Mouse (Mus musculus): ENCODE results near the gene Mbd3. TPM values are rescaled to one million over a fixed set of nuclear protein-coding genes. Genes with fewer than 3 reads are reported as not detected.
"Not testable (repeated sequence)": the region's sequence is repeated elsewhere in the genome, so short reads cannot be mapped to it uniquely, and the experiment has no call there.

The Mbd3 gene
- polyA plus RNA-seq, 1 experiment from 2014 or later, result 81.1 TPM

DNA sequence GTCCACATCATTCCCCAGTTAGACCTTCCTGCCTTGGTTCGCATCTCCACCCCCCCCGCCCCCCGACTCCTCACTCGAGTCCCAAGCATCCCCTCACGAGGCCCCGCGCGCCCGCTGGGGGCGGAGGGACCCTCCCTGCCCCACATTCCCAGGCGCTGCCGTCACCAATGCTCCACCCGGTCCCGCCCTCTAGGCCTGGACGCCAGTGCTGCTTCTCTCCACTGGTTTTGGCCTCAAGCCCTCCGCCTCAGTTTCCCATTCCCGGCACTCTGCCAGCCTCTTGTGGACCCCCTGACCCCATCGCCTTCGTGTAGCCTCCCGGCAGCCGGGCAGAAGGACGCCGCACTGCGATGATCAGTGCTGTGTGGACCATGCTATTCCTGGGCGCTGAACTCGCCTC lies 50.4 kb downstream of the Mbd3 start:
- Histone ChIP-seq H3K4me3 (ENCODE audit: low read depth, low read length) (peak overlapping the region; percentile 49), H3K36me3 (ENCODE audit: control insufficient read depth, insufficient read depth, low read length) (no peaks in the 10 kb centered on the region), H3K4me2 (replicated peaks; ENCODE audit: low read depth) (peak overlapping the region; percentile 71), H3K27ac (replicated peaks) (peak overlapping the region; percentile 67), H3K4me1 (replicated peaks; ENCODE audit: control insufficient read depth, insufficient read depth) (peaks cover 5% of the 10 kb centered on the region; the same call in 1 of the 2 replicates), H3K9ac (ENCODE audit: low read length) (peak overlapping the region; percentile 61; the same call in 1 of the 2 replicates), H3K27me3 (ENCODE audit: control insufficient read depth, insufficient read depth, low read length) (no peaks in the 10 kb centered on the region; the same call in 1 of the 2 replicates), H3K9me3 (ENCODE audit: control insufficient read depth, low read length) (no peaks in the 10 kb centered on the region)
- TF ChIP-seq EP300 (optimal IDR thresholded peaks at IDR 0.05) (no peak), CTCF (IDR thresholded peaks at IDR 0.05; ENCODE audit: low read depth) (no peak)
- ATAC-seq (ENCODE audit: low FRiP score, low TSS enrichment) (no peak), DNase-seq (ENCODE audit: low spot score) (peak; percentile 66)
- 19% methylated on average over 25 of the region's 26 CpGs for WGBS

DNA sequence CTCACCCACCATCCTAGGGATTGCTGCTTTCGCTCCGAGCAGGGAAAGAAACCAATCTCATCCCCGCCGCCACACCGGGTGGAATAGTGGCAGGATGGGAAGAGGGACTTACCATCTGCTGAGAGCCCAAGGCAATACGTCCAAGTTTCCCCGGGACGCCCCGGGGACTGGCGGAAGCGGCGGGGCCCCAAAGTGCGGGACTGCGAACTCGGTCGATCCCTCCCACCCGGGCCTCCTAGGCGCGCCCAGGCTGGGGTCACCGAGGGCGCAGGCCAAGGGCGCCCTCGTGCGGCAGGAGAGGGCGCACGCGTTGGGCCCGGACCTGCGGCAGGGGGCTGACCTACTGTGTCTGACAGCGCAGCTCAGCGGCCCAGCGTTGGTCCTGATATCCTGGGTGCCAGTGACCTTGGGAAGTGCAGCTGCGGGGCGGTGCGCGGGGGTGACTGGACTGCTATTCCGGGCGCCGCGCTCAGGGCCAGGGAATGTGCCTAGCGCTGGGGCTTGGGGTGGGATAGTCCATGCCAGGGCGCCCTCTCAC lies 51.0 kb downstream of the Mbd3 start, which contains the start of gene Adamtsl5:
Gene Adamtsl5 (minus strand): TSS at position 169 of the 538 bp plus-strand sequence.
- DNase-seq (ENCODE audit: low spot score) (peak; percentile 72), ATAC-seq (ENCODE audit: low FRiP score, low TSS enrichment) (peak; percentile 50)
- peak within 1 kb of the TSS; percentile 71 for H3K4me2 ChIP-seq (replicated peaks; ENCODE audit: low read depth)
- H3K27ac ChIP-seq (replicated peaks), result peak within 1 kb of the TSS; percentile 67
- H3K4me1 ChIP-seq (replicated peaks; ENCODE audit: control insufficient read depth, insufficient read depth), result peaks cover 8% of the 10 kb centered on the region; the same call in 1 of the 2 replicates
- H3K9me3 ChIP-seq (ENCODE audit: control insufficient read depth, low read length), result no peaks in the 10 kb centered on the region
- H3K27me3 ChIP-seq (ENCODE audit: control insufficient read depth, insufficient read depth, low read length), result no peaks in the 10 kb centered on the region; the same call in 1 of the 2 replicates
- no peaks in the 10 kb centered on the region for H3K36me3 ChIP-seq (ENCODE audit: control insufficient read depth, insufficient read depth, low read length)
- peak within 1 kb of the TSS; percentile 49 for H3K4me3 ChIP-seq (ENCODE audit: low read depth, low read length)
- TF ChIP-seq CTCF (IDR thresholded peaks at IDR 0.05; ENCODE audit: low read depth) (peak; percentile 84), EP300 (optimal IDR thresholded peaks at IDR 0.05) (no peak)
- under 1% methylated on average over 41 of the region's 42 CpGs for WGBS
- peak within 1 kb of the TSS; percentile 61 for H3K9ac ChIP-seq (ENCODE audit: low read length)

GRCm38 (mm10) chr10:80347514-80347967 lies 51.8 kb downstream of the Mbd3 start:
- no peaks in the 10 kb centered on the region for H3K36me3 ChIP-seq (ENCODE audit: control insufficient read depth, insufficient read depth, low read length)
- ATAC-seq (ENCODE audit: low FRiP score, low TSS enrichment) (no peak), DNase-seq (ENCODE audit: low spot score) (no peak)
- peak overlapping the region; percentile 49 for H3K4me3 ChIP-seq (ENCODE audit: low read depth, low read length)
- WGBS, result 9% methylated on average over 16 of the region's 17 CpGs
- H3K27me3 ChIP-seq (ENCODE audit: control insufficient read depth, insufficient read depth, low read length), result no peaks in the 10 kb centered on the region; the same call in 1 of the 2 replicates
- TF ChIP-seq CTCF (IDR thresholded peaks at IDR 0.05; ENCODE audit: low read depth) (no peak), EP300 (optimal IDR thresholded peaks at IDR 0.05) (no peak)
- peak overlapping the region; percentile 67; the same call in 1 of the 2 replicates for H3K27ac ChIP-seq (replicated peaks)
- H3K4me1 ChIP-seq (replicated peaks; ENCODE audit: control insufficient read depth, insufficient read depth), result peaks cover 9% of the 10 kb centered on the region; the same call in 1 of the 2 replicates
- peak overlapping the region; percentile 71 for H3K4me2 ChIP-seq (replicated peaks; ENCODE audit: low read depth)
- no peaks in the 10 kb centered on the region for H3K9me3 ChIP-seq (ENCODE audit: control insufficient read depth, low read length)
- peak overlapping the region; percentile 61 for H3K9ac ChIP-seq (ENCODE audit: low read length)

- H3K9me3 ChIP-seq (ENCODE audit: control insufficient read depth, low read length); H3K27me3 ChIP-seq (ENCODE audit: control insufficient read depth, insufficient read depth, low read length); H3K4me2 ChIP-seq (replicated peaks; ENCODE audit: low read depth); H3K36me3 ChIP-seq (ENCODE audit: control insufficient read depth, insufficient read depth, low read length); H3K9ac ChIP-seq (ENCODE audit: low read length); H3K4me3 ChIP-seq (ENCODE audit: low read depth, low read length); H3K27ac ChIP-seq (replicated peaks); ATAC-seq (ENCODE audit: low FRiP score, low TSS enrichment); DNase-seq (ENCODE audit: low spot score): not testable (repeated sequence)
- WGBS, result 80% methylated on average over 5 of the region's 6 CpGs
- peaks cover 13% of the 10 kb centered on the region; the same call in 1 of the 2 replicates for H3K4me1 ChIP-seq (replicated peaks; ENCODE audit: control insufficient read depth, insufficient read depth)
These were observed 53.4 kb downstream of the Mbd3 start for GRCm38 (mm10) chr10:80345929-80346328.

DNA sequence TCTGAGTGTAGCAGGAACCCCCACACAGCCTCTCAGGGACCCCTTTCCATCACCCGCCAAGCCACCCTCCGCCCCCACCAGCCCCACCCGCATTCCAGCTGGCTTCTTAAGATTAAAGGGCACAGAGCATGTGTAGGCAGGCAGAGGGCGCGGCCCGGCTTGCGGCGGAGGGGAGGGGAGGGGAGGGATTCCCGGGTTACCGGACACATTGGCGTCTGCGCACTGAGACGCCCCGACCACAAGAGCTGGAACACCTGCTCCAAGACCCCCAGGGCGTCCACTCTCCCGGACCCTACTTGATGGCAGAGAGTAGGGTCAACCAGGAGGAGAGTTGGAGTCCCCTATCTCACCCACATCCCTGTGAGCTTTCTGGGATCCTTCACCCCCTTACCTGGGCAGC lies 54.2 kb downstream of the Mbd3 start:
- peak; percentile 78 for DNase-seq (ENCODE audit: low spot score)
- TF ChIP-seq EP300 (optimal IDR thresholded peaks at IDR 0.05) (no peak), CTCF (IDR thresholded peaks at IDR 0.05; ENCODE audit: low read depth) (0 out of 2 replicates have a peak, but pooled peaks have one; percentile 11)
- Histone ChIP-seq H3K4me1 (replicated peaks; ENCODE audit: control insufficient read depth, insufficient read depth) (peaks cover 13% of the 10 kb centered on the region; the same call in 1 of the 2 replicates), H3K27ac (replicated peaks) (0 out of 2 replicates have a peak overlapping the region, but pooled peaks have one; percentile 24), H3K36me3 (ENCODE audit: control insufficient read depth, insufficient read depth, low read length) (no peaks in the 10 kb centered on the region), H3K4me3 (ENCODE audit: low read depth, low read length) (peak overlapping the region; percentile 12; the same call in 1 of the 2 replicates), H3K9me3 (ENCODE audit: control insufficient read depth, low read length) (no peaks in the 10 kb centered on the region), H3K4me2 (replicated peaks; ENCODE audit: low read depth) (peak overlapping the region; percentile 45), H3K9ac (ENCODE audit: low read length) (peak overlapping the region; percentile 31; the same call in 1 of the 2 replicates), H3K27me3 (ENCODE audit: control insufficient read depth, insufficient read depth, low read length) (peaks cover 8% of the 10 kb centered on the region)
- ATAC-seq (ENCODE audit: low FRiP score, low TSS enrichment), result no peak
- 9% methylated on average over 16 of the region's 16 CpGs for WGBS

DNA sequence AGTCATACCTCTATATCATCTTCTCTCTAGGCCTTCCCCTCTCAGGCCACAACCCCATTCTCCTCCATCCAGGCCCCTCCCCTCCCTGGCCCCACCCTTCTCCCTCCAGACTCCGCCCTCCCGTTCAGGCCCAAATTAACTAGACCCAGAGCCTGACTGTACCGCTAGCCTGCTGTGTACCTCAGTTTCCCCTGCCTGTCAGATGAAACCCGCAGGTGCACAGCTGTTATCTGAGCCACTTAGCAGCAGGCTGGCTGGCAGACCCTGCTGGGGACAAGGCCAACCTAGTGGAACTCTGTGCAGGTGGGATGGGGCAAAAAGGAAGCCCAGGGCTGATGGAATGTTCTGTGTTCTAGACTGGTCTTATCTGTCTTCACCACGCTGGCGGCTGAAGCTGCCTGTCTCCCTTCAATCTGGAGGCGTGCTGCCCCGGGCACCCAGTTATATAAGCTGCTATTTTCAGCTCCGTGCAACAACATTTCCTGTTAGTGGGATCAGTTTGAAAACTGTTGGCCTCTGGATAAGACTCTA lies 55.2 kb downstream of the Mbd3 start:
- Histone ChIP-seq H3K4me3 (ENCODE audit: low read depth, low read length) (no peak overlapping the region), H3K4me1 (replicated peaks; ENCODE audit: control insufficient read depth, insufficient read depth) (peaks cover 13% of the 10 kb centered on the region; the same call in 1 of the 2 replicates), H3K9me3 (ENCODE audit: control insufficient read depth, low read length) (no peaks in the 10 kb centered on the region), H3K9ac (ENCODE audit: low read length) (no peak overlapping the region), H3K27me3 (ENCODE audit: control insufficient read depth, insufficient read depth, low read length) (peaks cover 8% of the 10 kb centered on the region), H3K36me3 (ENCODE audit: control insufficient read depth, insufficient read depth, low read length) (no peaks in the 10 kb centered on the region), H3K4me2 (replicated peaks; ENCODE audit: low read depth) (peak overlapping the region; percentile 45; the same call in 1 of the 2 replicates), H3K27ac (replicated peaks) (0 out of 2 replicates have a peak overlapping the region, but pooled peaks have one; percentile 24)
- no peak for TF ChIP-seq EP300 (optimal IDR thresholded peaks at IDR 0.05)
- TF ChIP-seq CTCF (IDR thresholded peaks at IDR 0.05; ENCODE audit: low read depth), result no peak
- ATAC-seq (ENCODE audit: low FRiP score, low TSS enrichment) (no peak), DNase-seq (ENCODE audit: low spot score) (no peak)
- 37% methylated on average over 9 of the region's 9 CpGs for WGBS

Measured in stomach, postnatal 0 days (tissue).